Mouse (Mus musculus) embryonic facial prominence, embryonic 11.5 days (tissue): ENCODE results near the gene Wnt6. TPM values are rescaled to one million over a fixed set of nuclear protein-coding genes. Genes with fewer than 3 reads are reported as not detected.

Experiments
- ATAC-seq: fragments of 200-750 bp; cut with Nextera tagmentation; replicated peaks from 2 replicates; pipeline ENCODE4 v1.8.0; 2017; ENCODE audit warnings: low read depth; ENCODE audit not compliant: insufficient number of reproducible peaks, low FRiP score, low TSS enrichment
- DNase-seq: peaks from one replicate; pipeline ENCODE4 v3.0.0-alpha.2; 2015; ENCODE audit warnings: low spot score
- H3K27ac ChIP-seq: fragments of 300-500 bp; sonication (generic); replicated peaks from 2 replicates; pipeline ENCODE4 v1.5.1; 2014; ENCODE audit warnings: mild to moderate bottlenecking, low read depth, low read length, control low read depth
- H3K27me3 ChIP-seq: fragments of 300-500 bp; sonication (generic); 2 replicates; pipeline ENCODE4 v1.6.1; 2014; ENCODE audit warnings: mild to moderate bottlenecking, low read length, moderate library complexity, mixed read lengths; ENCODE audit not compliant: control insufficient read depth, insufficient read depth
- H3K36me3 ChIP-seq: fragments of 300-500 bp; sonication (generic); replicated peaks from 2 replicates; pipeline ENCODE4 v1.6.1; 2014; ENCODE audit warnings: low read depth, mild to moderate bottlenecking, low read length, moderate library complexity, mixed read lengths; ENCODE audit not compliant: control insufficient read depth, insufficient read depth
- H3K4me1 ChIP-seq: fragments of 300-500 bp; sonication (generic); 2 replicates; pipeline ENCODE4 v1.6.1; 2014; ENCODE audit warnings: low read length, mixed read lengths; ENCODE audit not compliant: control insufficient read depth, insufficient read depth
- H3K4me2 ChIP-seq: fragments of 300-500 bp; sonication (generic); 2 replicates; pipeline ENCODE4 v1.6.1; 2014; ENCODE audit warnings: low read depth, mild to moderate bottlenecking, control low read depth, low read length, moderate library complexity
- H3K4me3 ChIP-seq: fragments of 300-500 bp; sonication (generic); 2 replicates; pipeline ENCODE4 v1.5.1; 2014; ENCODE audit warnings: low read depth, low read length, control low read depth
- H3K9ac ChIP-seq: fragments of 300-500 bp; sonication (generic); replicated peaks from 2 replicates; pipeline ENCODE4 v1.6.1; 2014; ENCODE audit warnings: mild to moderate bottlenecking, control low read depth, low read length
- H3K9me3 ChIP-seq: fragments of 300-500 bp; sonication (generic); replicated peaks from 2 replicates; pipeline ENCODE4 v1.6.1; 2016; ENCODE audit warnings: mild to moderate bottlenecking, low read length, inconsistent platforms, mixed read lengths; ENCODE audit not compliant: control insufficient read depth
- WGBS: fragments of 180-500 bp; shearing (Covaris S2); extraction: QIAGEN DNeasy Blood & Tissue Kit; methylation state at CpG from one replicate; pipeline ENCODE4 v1.1.7; 2014; 5-methylcytosine and 5-hydroxymethylcytosine counted together
- polyA plus RNA-seq: library from polyadenylated mRNA; unstranded; fragments of >200 nt; fragmentation: Nextera tagmentation; extraction: Ambion mirVana; gene quantifications from 2 replicates; pipeline ENCODE4 v1.2.1, GENCODE M21; 2014

The Wnt6 gene
- polyA plus RNA-seq, 1 experiment from 2014 or later = 15.5 TPM

GRCm38 (mm10) chr1:74792831-74793660, 21.4 kb downstream of the Wnt6 start:
- H3K36me3 ChIP-seq = no peaks in the 10 kb centered on the region
- DNase-seq (no peak), ATAC-seq (no peak)
- no peak overlapping the region for H3K9ac ChIP-seq
- H3K27me3 ChIP-seq = peaks cover 81% of the 10 kb centered on the region
- no peak overlapping the region for H3K27ac ChIP-seq
- no peak overlapping the region for H3K4me3 ChIP-seq
- WGBS = 7% methylated on average over 19 of the region's 19 CpGs
- H3K9me3 ChIP-seq = no peaks in the 10 kb centered on the region
- peaks cover 18% of the 10 kb centered on the region for H3K4me1 ChIP-seq
- H3K4me2 ChIP-seq = no peak overlapping the region

GRCm38 (mm10) chr1:74794487-74795144, 22.9 kb downstream of the Wnt6 start:
- Histone ChIP-seq H3K9ac (0 out of 2 replicates have a peak overlapping the region, but pooled peaks have one; percentile 2), H3K27ac (no peak overlapping the region), H3K4me2 (peak overlapping the region; percentile 39), H3K9me3 (no peaks in the 10 kb centered on the region), H3K4me3 (peak overlapping the region; percentile 23), H3K36me3 (no peaks in the 10 kb centered on the region), H3K4me1 (peaks cover 18% of the 10 kb centered on the region), H3K27me3 (peaks cover 87% of the 10 kb centered on the region)
- DNase-seq (peak; percentile 67), ATAC-seq (peak; percentile 51; the same call in 1 of the 2 replicates)
- WGBS = 1% methylated on average over 35 of the region's 38 CpGs

- 1% methylated on average over 6 of the region's 11 CpGs for WGBS
- Histone ChIP-seq H3K4me1 (peaks cover 18% of the 10 kb centered on the region), H3K4me2 (no peak overlapping the region; the same call in 1 of the 2 replicates), H3K27me3 (peaks cover 85% of the 10 kb centered on the region), H3K27ac (no peak overlapping the region), H3K9me3 (no peaks in the 10 kb centered on the region), H3K36me3 (no peaks in the 10 kb centered on the region), H3K9ac (no peak overlapping the region), H3K4me3 (peak overlapping the region; percentile 23)
- DNase-seq = no peak
- no peak for ATAC-seq
Observed at GRCm38 (mm10) chr1:74795145-74795529, 23.4 kb downstream of the Wnt6 start.

GRCm38 (mm10) chr1:74797459-74797858, 25.8 kb downstream of the Wnt6 start:
- WGBS = 0% methylated on average over 5 of the region's 5 CpGs
- Histone ChIP-seq H3K4me2 (no peak overlapping the region), H3K27ac (no peak overlapping the region), H3K9me3 (no peaks in the 10 kb centered on the region), H3K9ac (no peak overlapping the region), H3K4me1 (peaks cover 17% of the 10 kb centered on the region), H3K4me3 (no peak overlapping the region), H3K27me3 (peaks cover 83% of the 10 kb centered on the region), H3K36me3 (no peaks in the 10 kb centered on the region)
- ATAC-seq (peak; percentile 41; the same call in 1 of the 2 replicates), DNase-seq (peak; percentile 63)

- no peaks in the 10 kb centered on the region for H3K36me3 ChIP-seq
- WGBS = under 1% methylated on average over 29 of the region's 29 CpGs
- H3K4me3 ChIP-seq = 0 out of 2 replicates have a peak overlapping the region, but pooled peaks have one; percentile 3
- H3K27ac ChIP-seq = no peak overlapping the region
- H3K9me3 ChIP-seq = no peaks in the 10 kb centered on the region
- no peak overlapping the region for H3K9ac ChIP-seq
- peaks cover 11% of the 10 kb centered on the region for H3K4me1 ChIP-seq
- H3K4me2 ChIP-seq = peak overlapping the region; percentile 29
- DNase-seq (no peak), ATAC-seq (no peak)
- H3K27me3 ChIP-seq = peaks cover 82% of the 10 kb centered on the region
Observed at GRCm38 (mm10) chr1:74800424-74800888, 28.8 kb downstream of the Wnt6 start.

GRCm38 (mm10) chr1:74801631-74802140, 30.0 kb downstream of the Wnt6 start:
- no peaks in the 10 kb centered on the region for H3K9me3 ChIP-seq
- H3K27me3 ChIP-seq = peaks cover 87% of the 10 kb centered on the region
- 8% methylated on average over 6 of the region's 6 CpGs for WGBS
- ATAC-seq (no peak), DNase-seq (no peak)
- H3K36me3 ChIP-seq = no peaks in the 10 kb centered on the region
- peaks cover 17% of the 10 kb centered on the region for H3K4me1 ChIP-seq
- H3K4me3 ChIP-seq = no peak overlapping the region
- H3K4me2 ChIP-seq = no peak overlapping the region
- H3K9ac ChIP-seq = no peak overlapping the region
- no peak overlapping the region for H3K27ac ChIP-seq

- H3K36me3 ChIP-seq = no peaks in the 10 kb centered on the region
- DNase-seq (peak; percentile 79), ATAC-seq (peak; percentile 12; the same call in 1 of the 2 replicates)
- peak overlapping the region; percentile 28; the same call in 1 of the 2 replicates for H3K9ac ChIP-seq
- H3K4me3 ChIP-seq = peak overlapping the region; percentile 38
- under 1% methylated on average over 57 of the region's 57 CpGs for WGBS
- H3K27me3 ChIP-seq = peaks cover 90% of the 10 kb centered on the region
- peaks cover 22% of the 10 kb centered on the region for H3K4me1 ChIP-seq
- H3K4me2 ChIP-seq = peak overlapping the region; percentile 88
- H3K27ac ChIP-seq = no peak overlapping the region
- no peaks in the 10 kb centered on the region for H3K9me3 ChIP-seq
Observed at GRCm38 (mm10) chr1:74802795-74803656, 31.3 kb downstream of the Wnt6 start.
